Mouse (Mus musculus): Measurements from ENCODE around the gene 4933414I15Rik. TPM values are rescaled to one million over a fixed set of nuclear protein-coding genes. Genes with fewer than 3 reads are reported as not detected.

The 4933414I15Rik gene
- polyA plus RNA-seq (2015; fragmentation: Nextera tagmentation; extraction: Ambion mirVana), result not detected in 2 replicates

DNA sequence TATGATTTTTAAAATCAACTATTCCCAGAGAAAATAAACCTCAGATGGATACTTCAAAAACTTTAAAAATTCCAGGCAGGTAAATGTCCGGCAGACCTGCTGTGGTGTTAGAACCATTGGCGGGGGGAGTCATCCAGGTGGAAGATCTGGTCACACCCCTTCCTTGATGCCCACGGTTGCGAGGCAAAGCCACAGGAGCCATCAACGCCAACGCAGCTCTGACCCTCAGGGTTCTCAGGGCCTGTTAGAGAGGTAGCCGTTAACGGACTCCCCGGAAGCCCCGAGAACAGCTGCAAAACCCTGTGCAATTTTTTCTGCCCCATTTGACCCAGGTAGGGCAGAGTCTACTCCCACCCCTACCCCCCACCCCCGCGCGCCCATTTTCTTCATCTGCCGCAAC, at the start of gene 4933414I15Rik:
TSS of gene 4933414I15Rik (minus strand) at position 260 of the 400 bp plus-strand sequence.
- TF ChIP-seq EP300 (IDR thresholded peaks at IDR 0.05), result no peak
- no peak for TF ChIP-seq CTCF (IDR thresholded peaks at IDR 0.05)
- H3K9me3 ChIP-seq (ENCODE audit: low read length), result no peaks in the 10 kb centered on the region
- H3K4me2 ChIP-seq (replicated peaks; ENCODE audit: low read depth, low read length), result no peak within 1 kb of the TSS
- DNase-seq (ENCODE audit: low spot score), result no peak
- H3K4me3 ChIP-seq (ENCODE audit: low read depth, low read length), result no peak within 1 kb of the TSS
- H3K27ac ChIP-seq (ENCODE audit: low read length), result no peak within 1 kb of the TSS
- H3K9ac ChIP-seq (replicated peaks; ENCODE audit: low read depth), result no peak within 1 kb of the TSS
- WGBS, result 66% methylated on average over 14 of the region's 14 CpGs
- H3K27me3 ChIP-seq (replicated peaks; ENCODE audit: insufficient read depth, low read length), result no peaks in the 10 kb centered on the region
- no peaks in the 10 kb centered on the region for H3K4me1 ChIP-seq (ENCODE audit: insufficient read depth, low read depth, low read length)
- ATAC-seq, result no peak
- no peaks in the 10 kb centered on the region for H3K36me3 ChIP-seq (ENCODE audit: insufficient read depth, low read length)

DNA sequence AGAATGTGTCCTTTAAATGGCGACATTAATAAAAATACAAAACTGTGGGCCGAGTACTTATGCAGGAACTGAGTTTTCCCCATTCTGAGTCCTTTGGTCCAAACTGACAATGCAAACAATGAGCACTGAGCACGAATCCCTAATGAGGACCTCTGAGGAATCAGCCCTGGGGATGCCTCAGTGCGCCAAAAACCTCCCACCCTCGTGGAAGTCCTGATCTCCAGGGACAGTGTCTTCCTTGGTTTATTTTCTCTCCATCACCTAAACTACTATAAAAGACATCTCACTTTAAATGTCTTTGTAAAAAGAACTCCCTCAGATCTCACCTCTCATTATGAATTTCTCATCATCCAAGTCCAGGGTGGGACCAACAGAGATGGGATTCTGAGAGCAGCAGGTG, 38.1 kb upstream of the 4933414I15Rik start, which contains the start of gene Olfr1377:
TSS of gene Olfr1377 (plus strand) at position 301 of the 400 bp plus-strand sequence.
- Histone ChIP-seq H3K4me3 (ENCODE audit: low read depth, low read length) (no peak within 1 kb of the TSS), H3K36me3 (ENCODE audit: insufficient read depth, low read length) (no peaks in the 10 kb centered on the region), H3K9ac (replicated peaks; ENCODE audit: low read depth) (no peak within 1 kb of the TSS), H3K4me2 (replicated peaks; ENCODE audit: low read depth, low read length) (no peak within 1 kb of the TSS), H3K9me3 (ENCODE audit: low read length) (no peaks in the 10 kb centered on the region), H3K27me3 (replicated peaks; ENCODE audit: insufficient read depth, low read length) (no peaks in the 10 kb centered on the region), H3K4me1 (ENCODE audit: insufficient read depth, low read depth, low read length) (no peaks in the 10 kb centered on the region), H3K27ac (ENCODE audit: low read length) (no peak within 1 kb of the TSS)
- ATAC-seq (no peak), DNase-seq (ENCODE audit: low spot score) (no peak)
- no peak for TF ChIP-seq CTCF (IDR thresholded peaks at IDR 0.05)
- TF ChIP-seq EP300 (IDR thresholded peaks at IDR 0.05), result no peak
- WGBS, result 51% methylated on average over 5 of the region's 5 CpGs

GRCm38 (mm10) chr11:50977216-50977615, 33.7 kb upstream of the 4933414I15Rik start:
- ATAC-seq, result no peak
- no peak for DNase-seq (ENCODE audit: low spot score)

DNA sequence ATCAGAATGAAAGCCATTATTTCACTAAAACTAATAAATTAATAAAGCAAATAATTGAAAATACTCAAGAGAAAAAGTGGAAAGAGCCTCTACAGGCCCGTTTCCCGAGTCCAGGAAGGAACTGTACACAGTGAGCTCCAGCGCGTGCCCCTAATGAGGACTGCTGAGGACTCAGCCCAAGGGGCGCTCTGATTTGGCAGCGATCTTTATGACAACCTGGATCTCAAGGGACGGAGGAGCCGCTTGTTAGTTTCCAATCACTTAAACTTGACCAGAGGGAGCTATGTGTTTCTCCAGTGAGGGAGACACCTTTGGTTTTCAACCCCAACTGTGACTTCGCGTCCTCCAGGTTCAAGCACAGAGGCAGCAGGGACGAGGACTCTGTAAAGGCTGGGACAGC, 22.7 kb upstream of the 4933414I15Rik start, which contains the start of gene Olfr1378:
TSS of gene Olfr1378 (plus strand) at position 301 of the 400 bp plus-strand sequence.
- WGBS, result 86% methylated on average over 11 of the region's 11 CpGs
- Histone ChIP-seq H3K9ac (replicated peaks; ENCODE audit: low read depth) (no peak within 1 kb of the TSS), H3K4me1 (ENCODE audit: insufficient read depth, low read depth, low read length) (no peaks in the 10 kb centered on the region), H3K9me3 (ENCODE audit: low read length) (no peaks in the 10 kb centered on the region), H3K4me3 (ENCODE audit: low read depth, low read length) (no peak within 1 kb of the TSS), H3K36me3 (ENCODE audit: insufficient read depth, low read length) (no peaks in the 10 kb centered on the region), H3K27ac (ENCODE audit: low read length) (no peak within 1 kb of the TSS), H3K27me3 (replicated peaks; ENCODE audit: insufficient read depth, low read length) (no peaks in the 10 kb centered on the region), H3K4me2 (replicated peaks; ENCODE audit: low read depth, low read length) (no peak within 1 kb of the TSS)
- no peak for ATAC-seq
- no peak for DNase-seq (ENCODE audit: low spot score)
- no peak for TF ChIP-seq EP300 (IDR thresholded peaks at IDR 0.05)
- no peak for TF ChIP-seq CTCF (IDR thresholded peaks at IDR 0.05)

More at GRCm38 (mm10) chr11:50977216-50977615, 33.7 kb upstream of the 4933414I15Rik start:
- no peak overlapping the region for H3K9ac ChIP-seq (replicated peaks; ENCODE audit: low read depth)
- H3K27me3 ChIP-seq (replicated peaks; ENCODE audit: insufficient read depth, low read length), result no peaks in the 10 kb centered on the region
- H3K4me3 ChIP-seq (ENCODE audit: low read depth, low read length), result no peak overlapping the region
- no peaks in the 10 kb centered on the region for H3K4me1 ChIP-seq (ENCODE audit: insufficient read depth, low read depth, low read length)
- H3K27ac ChIP-seq (ENCODE audit: low read length), result no peak overlapping the region
- H3K4me2 ChIP-seq (replicated peaks; ENCODE audit: low read depth, low read length), result no peak overlapping the region
- 60% methylated on average over 4 of the region's 4 CpGs for WGBS
- TF ChIP-seq CTCF (IDR thresholded peaks at IDR 0.05), result no peak
- no peak for TF ChIP-seq EP300 (IDR thresholded peaks at IDR 0.05)
- no peaks in the 10 kb centered on the region for H3K36me3 ChIP-seq (ENCODE audit: insufficient read depth, low read length)
- H3K9me3 ChIP-seq (ENCODE audit: low read length), result no peaks in the 10 kb centered on the region

DNA sequence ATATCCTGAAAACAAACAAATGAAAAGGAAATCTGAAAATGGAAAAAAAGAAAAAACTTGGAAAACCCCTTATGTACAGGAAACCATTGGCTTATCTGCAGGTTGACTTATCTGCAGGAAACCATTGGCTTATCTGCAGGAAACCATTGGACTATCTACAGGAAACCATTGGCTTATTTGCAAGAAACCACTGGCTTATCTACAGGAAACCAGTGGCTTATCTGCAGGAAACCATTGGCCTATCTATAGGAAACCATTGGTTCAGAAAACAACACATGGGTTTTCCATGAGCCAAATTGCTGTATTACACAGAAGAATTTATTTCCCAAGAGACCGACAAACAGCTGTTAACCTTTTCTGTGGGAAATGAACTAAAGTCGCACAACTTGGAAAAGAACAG, 21.3 kb upstream of the 4933414I15Rik start:
- no peak overlapping the region for H3K9ac ChIP-seq (replicated peaks; ENCODE audit: low read depth)
- H3K27me3 ChIP-seq (replicated peaks; ENCODE audit: insufficient read depth, low read length), result no peaks in the 10 kb centered on the region
- no peaks in the 10 kb centered on the region for H3K36me3 ChIP-seq (ENCODE audit: insufficient read depth, low read length)
- H3K27ac ChIP-seq (ENCODE audit: low read length), result no peak overlapping the region
- TF ChIP-seq EP300 (IDR thresholded peaks at IDR 0.05) (peak; percentile 82), CTCF (IDR thresholded peaks at IDR 0.05) (no peak)
- ATAC-seq, result no peak
- H3K4me3 ChIP-seq (ENCODE audit: low read depth, low read length), result no peak overlapping the region
- peak; percentile 6 for DNase-seq (ENCODE audit: low spot score)
- H3K9me3 ChIP-seq (ENCODE audit: low read length), result no peaks in the 10 kb centered on the region
- no peak overlapping the region for H3K4me2 ChIP-seq (replicated peaks; ENCODE audit: low read depth, low read length)
- H3K4me1 ChIP-seq (ENCODE audit: insufficient read depth, low read depth, low read length), result no peaks in the 10 kb centered on the region
- WGBS, result 66% methylated on average over 2 of the region's 2 CpGs

GRCm38 (mm10) chr11:50953665-50954064, 10.1 kb upstream of the 4933414I15Rik start, which contains the start of gene Prop1:
TSS of gene Prop1 (minus strand) at chr11:50953765.
- WGBS, result 50% methylated on average over 6 of the region's 6 CpGs
- peak within 1 kb of the TSS; percentile 17; the same call in 1 of the 2 replicates for H3K4me2 ChIP-seq (replicated peaks; ENCODE audit: low read depth, low read length)
- H3K27me3 ChIP-seq (replicated peaks; ENCODE audit: insufficient read depth, low read length), result no peaks in the 10 kb centered on the region

More at GRCm38 (mm10) chr11:50953665-50954064, 10.1 kb upstream of the 4933414I15Rik start, which contains the start of gene Prop1:
- Histone ChIP-seq H3K9me3 (ENCODE audit: low read length) (no peaks in the 10 kb centered on the region), H3K9ac (replicated peaks; ENCODE audit: low read depth) (no peak within 1 kb of the TSS), H3K4me3 (ENCODE audit: low read depth, low read length) (no peak within 1 kb of the TSS), H3K4me1 (ENCODE audit: insufficient read depth, low read depth, low read length) (no peaks in the 10 kb centered on the region), H3K36me3 (ENCODE audit: insufficient read depth, low read length) (no peaks in the 10 kb centered on the region), H3K27ac (ENCODE audit: low read length) (no peak within 1 kb of the TSS)
- ATAC-seq, result no peak
- TF ChIP-seq CTCF (IDR thresholded peaks at IDR 0.05) (no peak), EP300 (IDR thresholded peaks at IDR 0.05) (no peak)
- DNase-seq (ENCODE audit: low spot score), result no peak
